Mouse (Mus musculus): ENCODE data around the gene Crb1.

DNA sequence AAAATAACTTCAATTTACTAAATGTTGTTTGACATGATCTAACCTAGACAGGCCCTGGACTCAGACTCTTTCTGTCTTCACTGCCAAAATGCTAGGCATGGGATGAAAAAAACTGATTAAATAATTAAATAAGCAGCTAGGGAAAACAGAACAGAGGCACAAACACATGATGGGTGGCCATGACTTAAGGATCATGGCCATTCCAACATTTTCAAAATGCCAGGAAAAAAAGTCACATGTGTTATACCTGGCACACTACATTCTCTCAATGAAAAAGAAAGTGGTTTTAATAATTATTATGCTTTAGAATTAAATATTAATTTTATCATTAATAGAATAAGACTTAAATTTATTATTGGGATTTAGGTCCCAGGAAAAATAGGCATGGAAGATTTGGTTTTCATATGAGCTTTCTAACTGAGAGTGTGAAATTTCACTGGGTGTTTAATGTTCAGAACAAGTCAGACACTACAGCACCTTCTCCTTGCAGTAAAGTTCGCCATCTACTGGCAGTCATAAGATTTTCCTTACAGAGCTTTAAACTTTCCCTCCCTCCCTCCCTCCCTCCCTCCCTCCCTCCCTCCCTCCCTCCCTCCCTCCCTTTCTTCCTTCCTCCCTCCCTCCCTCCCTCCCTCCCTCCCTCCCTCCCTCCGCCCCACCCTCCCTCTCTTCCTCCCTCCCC, 36.6 kb downstream of the Crb1 start:
- TF ChIP-seq CTCF (IDR thresholded peaks at IDR 0.05; ENCODE audit: insufficient read depth, low read length) (no peak), POLR2A (IDR thresholded peaks at IDR 0.05; ENCODE audit: borderline replicate concordance, extremely low read depth, low read depth, low read length) (no peak)
